Comparison of ENCODE assay signal across 26 mouse cellular contexts in the genomic region with DNA sequence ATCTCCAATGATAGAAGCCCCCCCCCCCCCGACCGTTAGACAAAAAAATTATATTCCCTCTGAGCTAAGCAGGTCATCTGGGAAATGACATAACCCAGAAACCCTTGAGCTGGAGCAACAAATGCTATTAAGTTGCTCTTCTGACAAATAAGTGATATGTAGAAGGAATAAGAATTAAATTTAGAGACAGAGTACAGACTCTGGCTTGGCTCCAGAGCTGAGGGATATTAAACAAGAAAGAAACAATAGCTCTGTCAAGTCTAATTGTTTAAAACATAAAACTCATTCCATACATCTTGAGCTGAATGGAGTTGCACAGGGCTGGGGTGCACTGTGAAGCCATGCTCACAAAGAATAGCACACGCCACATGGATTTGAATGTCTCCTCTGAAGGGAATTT.
DNase-seq lines count a peak whose midpoint lies in the region; ATAC-seq lines count a peak whose summit lies in the region.
"Had no signal": no experiment of that assay in that cellular context is flagged by ENCODE, and none has a peak within 500 bp of the region (broad histone marks: within the 10 kb centered on the region; RNA-seq: fewer than 3 reads in every experiment).

No protein-coding gene starts in this region.

- H3K9ac ChIP-seq in kidney, embryonic 14.5 days (ENCODE audit: low read depth, low read length) = no peak overlapping the region
- no peak overlapping the region for H3K9ac ChIP-seq in limb, embryonic 11.5 days (ENCODE audit: low read length)
- H3K9ac ChIP-seq in intestine, embryonic 16.5 days (ENCODE audit: low read depth, low read length) = no peak overlapping the region
- no peak overlapping the region for H3K9ac ChIP-seq in stomach, embryonic 16.5 days (ENCODE audit: low read length)
- H3K9ac ChIP-seq: embryonic facial prominence, embryonic 13.5 days; heart, embryonic 15.5 days; hindbrain, embryonic 15.5 days; liver, embryonic 13.5 days had no signal

- no peak for DNase-seq in kidney, postnatal 14 days
- no peak for DNase-seq in limb, embryonic 11.5 days (ENCODE audit: low spot score)
- no peak for DNase-seq in limb, embryonic 10.5 days (ENCODE audit: low spot score)
- DNase-seq: adrenal gland, adult 8-10 months; cerebellum, adult 2 months; cerebellum, postnatal 25 days; gastrocnemius, adult 2 months; heart, postnatal 36 days; kidney, adult 18-20 months; layer of hippocampus, postnatal 36 days; liver, embryonic 13.5 days; lung, adult 2 months; lung, postnatal 14 days; right cerebral cortex, adult 18-20 months; right cerebral cortex, postnatal 4 days had no signal

- H3K27me3 ChIP-seq in kidney, embryonic 14.5 days (ENCODE audit: control insufficient read depth, insufficient read depth, low read length) = no peaks in the 10 kb centered on the region
- H3K27me3 ChIP-seq in limb, embryonic 11.5 days (ENCODE audit: control insufficient read depth, insufficient read depth, low read length) = no peaks in the 10 kb centered on the region
- H3K27me3 ChIP-seq in limb, embryonic 10.5 days (ENCODE audit: low read depth, poor library complexity, severe bottlenecking) = no peaks in the 10 kb centered on the region
- H3K27me3 ChIP-seq in intestine, embryonic 16.5 days (replicated peaks; ENCODE audit: control insufficient read depth, insufficient read depth, low read length) = no peaks in the 10 kb centered on the region
- no peaks in the 10 kb centered on the region for H3K27me3 ChIP-seq in stomach, embryonic 16.5 days (ENCODE audit: control insufficient read depth, insufficient read depth, low read length)
- H3K27me3 ChIP-seq: CH12.LX; embryonic facial prominence, embryonic 13.5 days; heart, embryonic 15.5 days; hindbrain, embryonic 15.5 days; liver, embryonic 13.5 days had no signal

- H3K36me3 ChIP-seq in kidney, embryonic 14.5 days (ENCODE audit: control insufficient read depth, insufficient read depth, low read length) = no peaks in the 10 kb centered on the region
- H3K36me3 ChIP-seq in limb, embryonic 11.5 days (ENCODE audit: control insufficient read depth, insufficient read depth, low read length) = no peaks in the 10 kb centered on the region
- H3K36me3 ChIP-seq in limb, embryonic 10.5 days = no peaks in the 10 kb centered on the region
- no peaks in the 10 kb centered on the region for H3K36me3 ChIP-seq in intestine, embryonic 16.5 days (ENCODE audit: control insufficient read depth, insufficient read depth, low read length)
- H3K36me3 ChIP-seq in stomach, embryonic 16.5 days (ENCODE audit: control insufficient read depth, insufficient read depth, low read length) = no peaks in the 10 kb centered on the region
- H3K36me3 ChIP-seq: embryonic facial prominence, embryonic 13.5 days; G1E; heart, embryonic 15.5 days; hindbrain, embryonic 15.5 days; liver, embryonic 13.5 days had no signal

- peak; percentile 80; the same call in 1 of the 2 replicates for ATAC-seq in kidney, embryonic 14.5 days (ENCODE audit: low FRiP score, low TSS enrichment)
- peak; percentile 65; the same call in 1 of the 2 replicates for ATAC-seq in limb, embryonic 11.5 days (ENCODE audit: insufficient number of reproducible peaks, low FRiP score, low TSS enrichment, low read depth)
- peak; percentile 42; the same call in 1 of the 2 replicates for ATAC-seq in intestine, embryonic 16.5 days
- peak; percentile 47; the same call in 1 of the 2 replicates for ATAC-seq in stomach, embryonic 16.5 days (ENCODE audit: insufficient read depth, low FRiP score)
- ATAC-seq in CD4-positive, CD25-positive, alpha-beta regulatory T cell, adult 4 months = no peak
- ATAC-seq: forebrain, embryonic 14.5 days had no signal

- no peak overlapping the region for H3K27ac ChIP-seq in kidney, embryonic 14.5 days (ENCODE audit: low read depth, low read length)
- no peak overlapping the region for H3K27ac ChIP-seq in limb, embryonic 11.5 days (replicated peaks; ENCODE audit: low read depth, low read length)
- no peak overlapping the region for H3K27ac ChIP-seq in limb, embryonic 10.5 days
- H3K27ac ChIP-seq in intestine, embryonic 16.5 days (ENCODE audit: low read length) = no peak overlapping the region
- H3K27ac ChIP-seq in stomach, embryonic 16.5 days (ENCODE audit: low read length) = no peak overlapping the region
- H3K27ac ChIP-seq: embryonic facial prominence, embryonic 13.5 days; gastrocnemius, adult 2 months; heart, embryonic 15.5 days; hindbrain, embryonic 15.5 days; liver, embryonic 13.5 days had no signal

- H3K4me1 ChIP-seq in kidney, embryonic 14.5 days (ENCODE audit: control insufficient read depth, insufficient read depth, low read length) = no peaks in the 10 kb centered on the region
- no peaks in the 10 kb centered on the region for H3K4me1 ChIP-seq in limb, embryonic 11.5 days (ENCODE audit: control insufficient read depth, insufficient read depth, low read length)
- H3K4me1 ChIP-seq in limb, embryonic 10.5 days = no peaks in the 10 kb centered on the region
- H3K4me1 ChIP-seq in intestine, embryonic 16.5 days (ENCODE audit: control insufficient read depth, insufficient read depth, low read length) = no peaks in the 10 kb centered on the region
- no peaks in the 10 kb centered on the region for H3K4me1 ChIP-seq in stomach, embryonic 16.5 days (ENCODE audit: control insufficient read depth, insufficient read depth, low read length)
- H3K4me1 ChIP-seq: embryonic facial prominence, embryonic 13.5 days; heart, embryonic 15.5 days; liver, embryonic 13.5 days had no signal

- WGBS in kidney, embryonic 14.5 days = 56% methylated on average over 3 of the region's 3 CpGs
- WGBS in limb, embryonic 11.5 days = 73% methylated on average over 3 of the region's 3 CpGs
- WGBS in limb, embryonic 10.5 days = 86% methylated on average over 3 of the region's 3 CpGs
- WGBS in intestine, embryonic 16.5 days = 47% methylated on average over 3 of the region's 3 CpGs
- 64% methylated on average over 3 of the region's 3 CpGs for WGBS in stomach, embryonic 16.5 days

- H3K4me2 ChIP-seq in kidney, embryonic 14.5 days (replicated peaks; ENCODE audit: low read depth, low read length) = no peak overlapping the region
- H3K4me2 ChIP-seq in limb, embryonic 11.5 days (ENCODE audit: low read depth, severe bottlenecking) = no peak overlapping the region
- no peak overlapping the region for H3K4me2 ChIP-seq in intestine, embryonic 16.5 days (ENCODE audit: low read depth, low read length)
- H3K4me2 ChIP-seq in stomach, embryonic 16.5 days (ENCODE audit: low read depth, low read length) = no peak overlapping the region
- H3K4me2 ChIP-seq: embryonic facial prominence, embryonic 13.5 days; heart, embryonic 15.5 days; hindbrain, embryonic 15.5 days; liver, embryonic 13.5 days; midbrain, embryonic 11.5 days had no signal

- H3K9me3 ChIP-seq in kidney, embryonic 14.5 days (ENCODE audit: control insufficient read depth, low read length) = no peaks in the 10 kb centered on the region
- no peaks in the 10 kb centered on the region for H3K9me3 ChIP-seq in limb, embryonic 11.5 days (ENCODE audit: control insufficient read depth, low read length)
- H3K9me3 ChIP-seq in limb, embryonic 10.5 days (replicated peaks) = no peaks in the 10 kb centered on the region
- H3K9me3 ChIP-seq in intestine, embryonic 16.5 days (ENCODE audit: control insufficient read depth, low read length) = no peaks in the 10 kb centered on the region
- H3K9me3 ChIP-seq in stomach, embryonic 16.5 days (replicated peaks; ENCODE audit: control insufficient read depth, low read length) = no peaks in the 10 kb centered on the region
- H3K9me3 ChIP-seq: embryonic facial prominence, embryonic 13.5 days; G1E; heart, embryonic 15.5 days; hindbrain, embryonic 15.5 days; liver, embryonic 13.5 days had no signal

- H3K4me3 ChIP-seq in kidney, embryonic 14.5 days (ENCODE audit: low read length) = no peak overlapping the region
- H3K4me3 ChIP-seq in limb, embryonic 11.5 days (ENCODE audit: low read depth, low read length) = no peak overlapping the region
- no peak overlapping the region for H3K4me3 ChIP-seq in limb, embryonic 10.5 days
- no peak overlapping the region for H3K4me3 ChIP-seq in intestine, embryonic 16.5 days (ENCODE audit: low read length)
- no peak overlapping the region for H3K4me3 ChIP-seq in stomach, embryonic 16.5 days (replicated peaks; ENCODE audit: low read length)
- H3K4me3 ChIP-seq: embryonic facial prominence, embryonic 13.5 days; gastrocnemius, adult 2 months; heart, embryonic 15.5 days; hindbrain, embryonic 15.5 days; liver, embryonic 13.5 days had no signal
